Mouse (Mus musculus) bone marrow macrophage, adult 2 months (primary cell): ENCODE measurements at regions not wholly inside any gene's neighbourhood (a gene's known extent, or its start where the extent isn't known, plus 50 kb on each side); places are given as distances from the start of the nearest gene placed in this dataset.

Experiments used
- H3K27ac ChIP-seq: 2 replicates; pipeline ENCODE4 v1.5.1; 2012; ENCODE audit warnings: low read depth, low read length; ENCODE audit not compliant: insufficient read depth
- H3K4me1 ChIP-seq: 2 replicates; pipeline ENCODE4 v1.6.1; 2012; ENCODE audit warnings: low read length; ENCODE audit not compliant: control insufficient read depth, insufficient read depth
- H3K4me3 ChIP-seq: 2 replicates; pipeline ENCODE4 v1.5.1; 2012; ENCODE audit warnings: mild to moderate bottlenecking, low read length, moderate library complexity; ENCODE audit not compliant: insufficient read depth
- CTCF ChIP-seq: IDR thresholded peaks from 2 replicates; pipeline ENCODE4 v1.5.1; 2012; ENCODE audit warnings: low read depth, mild to moderate bottlenecking, low read length, moderate library complexity
- POLR2A ChIP-seq: IDR thresholded peaks from 2 replicates; pipeline ENCODE4 v1.6.1; 2012; ENCODE audit warnings: mild to moderate bottlenecking, low read depth, low read length, borderline replicate concordance

DNA sequence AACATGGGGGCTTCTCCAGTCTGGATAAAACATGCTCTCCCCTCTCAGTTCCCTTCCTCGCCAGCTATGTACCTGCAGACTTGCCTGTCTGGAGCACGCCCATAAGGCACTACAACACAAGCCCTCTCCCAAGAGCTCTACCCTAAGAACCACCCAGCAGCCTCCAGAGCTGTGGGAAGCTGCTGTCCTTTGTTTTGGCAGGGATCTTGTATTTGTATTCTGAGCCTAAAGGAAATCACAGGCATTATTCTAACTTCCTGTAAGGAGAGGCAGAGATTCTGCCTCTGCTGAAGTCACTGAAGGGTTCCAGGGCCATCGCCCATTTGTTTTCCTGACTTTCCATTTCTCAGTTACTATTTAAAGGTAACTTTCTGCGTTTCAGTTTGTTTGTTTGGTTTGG is 132.0 kb upstream of the Agap1 start:
- H3K4me1 ChIP-seq, result no peaks in the 10 kb centered on the region
- no peak for TF ChIP-seq POLR2A
- TF ChIP-seq CTCF, result no peak
- H3K27ac ChIP-seq, result no peak overlapping the region
- H3K4me3 ChIP-seq, result no peak overlapping the region

DNA sequence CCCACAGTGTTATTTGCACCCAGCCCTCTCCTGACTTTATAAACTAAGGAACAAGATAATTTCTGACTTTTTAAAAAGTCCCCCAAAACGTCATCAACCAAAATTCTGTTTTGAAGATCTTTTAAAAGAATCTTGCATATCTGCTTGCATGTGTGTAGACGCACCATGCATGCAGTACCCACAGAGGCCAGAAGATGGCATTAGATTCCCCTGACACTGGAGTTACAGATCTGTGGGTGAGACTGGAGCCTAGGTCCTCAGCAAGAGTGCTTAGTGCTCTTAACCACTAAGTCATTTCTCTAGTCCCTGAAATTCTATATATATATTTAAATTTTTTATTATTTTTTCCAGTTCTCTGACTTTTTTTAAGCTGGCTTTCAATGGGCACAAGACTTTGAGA is 131.5 kb upstream of the Agap1 start:
- H3K27ac ChIP-seq, result no peak overlapping the region
- no peak for TF ChIP-seq CTCF
- TF ChIP-seq POLR2A, result no peak
- no peaks in the 10 kb centered on the region for H3K4me1 ChIP-seq
- H3K4me3 ChIP-seq, result no peak overlapping the region

DNA sequence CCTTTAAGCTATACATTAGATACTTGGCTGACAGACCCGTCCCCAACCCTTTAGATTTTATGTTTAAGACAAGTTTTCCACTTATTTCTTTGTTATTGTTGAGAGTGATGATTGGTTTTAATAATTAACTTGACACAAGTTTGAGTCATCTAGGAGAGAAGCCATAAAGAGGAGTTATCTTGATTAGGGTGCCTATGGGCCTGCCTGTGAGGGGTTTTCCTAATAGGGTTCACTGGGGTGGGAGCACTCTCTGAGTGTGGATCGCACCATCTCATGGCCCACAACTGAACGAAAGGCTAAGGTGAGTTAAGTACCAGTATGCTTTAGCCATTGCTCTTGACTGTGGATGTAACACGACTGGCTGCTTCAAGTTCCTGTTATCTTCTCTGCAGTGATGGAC is 123.3 kb upstream of the Agap1 start:
- H3K27ac ChIP-seq, result no peak overlapping the region
- no peaks in the 10 kb centered on the region for H3K4me1 ChIP-seq
- no peak overlapping the region for H3K4me3 ChIP-seq
- TF ChIP-seq CTCF (no peak), POLR2A (no peak)

DNA sequence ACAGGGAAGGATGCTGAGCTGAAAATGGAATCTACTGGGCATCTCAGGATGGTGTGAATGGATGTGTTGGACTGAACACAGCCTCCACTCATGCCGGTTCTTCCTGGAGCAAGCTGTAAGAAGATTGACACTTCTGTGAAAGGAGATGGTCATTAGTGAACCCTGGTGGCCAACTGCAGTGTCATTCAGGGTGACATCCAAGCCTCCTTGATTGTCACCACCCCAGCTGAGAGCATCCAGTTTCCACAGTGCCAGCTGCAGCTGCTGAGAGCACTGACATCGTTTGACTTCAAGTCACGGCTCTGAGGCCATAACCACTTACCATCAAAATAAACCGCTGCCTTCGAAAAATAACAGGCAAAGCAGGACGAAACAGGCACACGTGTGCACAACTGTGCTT is 121.9 kb upstream of the Agap1 start:
- Histone ChIP-seq H3K4me1 (no peaks in the 10 kb centered on the region), H3K27ac (no peak overlapping the region)
- TF ChIP-seq CTCF (no peak), POLR2A (no peak)

DNA sequence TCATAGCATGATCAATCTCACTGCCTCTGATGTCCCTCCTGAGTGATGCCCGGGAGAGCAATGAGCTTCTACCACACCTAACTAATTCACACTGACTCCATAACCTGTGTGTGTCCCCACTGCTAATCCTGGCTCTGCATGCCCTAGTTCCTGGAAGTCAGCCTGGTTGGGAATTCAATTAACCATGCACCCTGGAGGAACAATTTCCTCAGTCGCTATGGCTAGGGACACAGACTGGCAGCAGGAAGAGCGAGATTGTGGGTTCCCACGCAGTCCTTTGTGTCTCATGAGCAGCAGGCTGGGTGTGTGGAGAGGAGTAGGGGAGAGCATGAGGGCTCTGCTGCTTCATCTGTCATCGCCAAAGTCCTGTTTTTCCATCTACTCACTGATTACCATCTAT is 116.7 kb upstream of the Agap1 start:
- Histone ChIP-seq H3K4me1 (no peaks in the 10 kb centered on the region), H3K4me3 (no peak overlapping the region), H3K27ac (no peak overlapping the region)
- TF ChIP-seq CTCF (no peak), POLR2A (no peak)

More for the DNA sequence above, 121.9 kb upstream of the Agap1 start:
- no peak overlapping the region for H3K4me3 ChIP-seq

DNA sequence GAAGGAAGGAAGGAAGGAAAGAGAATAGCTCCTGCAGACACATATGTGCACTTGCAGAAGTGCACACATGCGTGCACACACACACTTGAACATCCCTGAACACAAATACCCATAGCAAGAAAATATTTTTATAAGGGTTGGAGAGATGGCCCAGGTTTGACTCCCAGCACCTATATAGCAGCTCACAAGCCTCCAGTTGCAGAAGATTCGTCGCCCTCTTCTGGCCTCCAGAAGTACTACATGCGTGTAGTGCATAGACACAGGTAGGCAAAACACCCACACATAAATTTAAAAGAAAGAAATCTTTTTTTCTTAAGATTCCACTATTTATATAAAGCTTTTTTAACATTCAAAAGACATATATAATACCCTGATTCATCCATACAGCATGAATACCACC is 111.8 kb upstream of the Agap1 start:
- Histone ChIP-seq H3K4me1 (no peaks in the 10 kb centered on the region), H3K4me3 (no peak overlapping the region), H3K27ac (no peak overlapping the region)
- TF ChIP-seq POLR2A (no peak), CTCF (peak; percentile 35; the same call in 1 of the 2 replicates)

DNA sequence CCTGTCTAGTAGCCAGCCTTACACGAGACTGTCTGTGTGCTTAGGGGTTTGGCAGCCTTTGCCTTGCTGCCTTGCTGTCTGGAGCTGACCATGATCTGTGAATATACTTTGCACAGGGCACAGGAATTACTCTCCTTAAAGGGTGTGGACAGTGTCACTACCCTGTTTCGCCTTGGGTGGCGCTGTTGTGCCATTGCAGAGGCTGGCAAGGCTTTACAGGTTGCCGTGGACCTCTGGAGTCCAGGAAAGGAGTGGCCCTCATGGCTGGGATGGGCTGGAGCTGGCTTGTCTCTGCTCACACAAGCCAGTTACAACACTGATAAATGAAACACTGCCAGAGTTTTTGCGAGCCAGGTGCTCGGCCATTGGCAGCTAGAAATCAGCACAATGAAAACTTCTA is 110.1 kb upstream of the Agap1 start:
- Histone ChIP-seq H3K4me3 (no peak overlapping the region), H3K4me1 (no peaks in the 10 kb centered on the region), H3K27ac (no peak overlapping the region)
- TF ChIP-seq POLR2A, result no peak
- 0 out of 2 replicates have a peak, but pooled peaks have one; percentile 28 for TF ChIP-seq CTCF

DNA sequence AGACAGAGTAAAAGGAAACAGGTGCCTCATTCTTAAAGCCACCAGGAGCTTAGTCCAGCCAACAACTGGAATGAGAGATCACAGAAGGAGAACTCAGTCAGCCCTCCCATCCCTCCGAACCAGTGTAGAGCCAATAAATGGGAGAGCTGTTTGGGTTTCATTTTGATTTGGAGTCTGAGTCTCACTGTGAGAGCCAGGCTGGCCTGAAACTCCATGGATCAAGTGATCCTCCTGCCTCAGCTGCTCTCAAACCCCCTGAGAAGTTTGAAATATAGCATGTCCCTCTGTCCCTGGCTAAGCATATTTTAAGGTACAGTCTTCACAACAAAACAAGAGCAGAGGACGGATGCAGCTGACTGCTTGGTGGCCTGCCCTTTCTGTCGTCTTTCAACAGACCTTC is 107.3 kb upstream of the Agap1 start:
- Histone ChIP-seq H3K4me3 (no peak overlapping the region), H3K27ac (no peak overlapping the region), H3K4me1 (no peaks in the 10 kb centered on the region)
- TF ChIP-seq POLR2A (no peak), CTCF (no peak)

DNA sequence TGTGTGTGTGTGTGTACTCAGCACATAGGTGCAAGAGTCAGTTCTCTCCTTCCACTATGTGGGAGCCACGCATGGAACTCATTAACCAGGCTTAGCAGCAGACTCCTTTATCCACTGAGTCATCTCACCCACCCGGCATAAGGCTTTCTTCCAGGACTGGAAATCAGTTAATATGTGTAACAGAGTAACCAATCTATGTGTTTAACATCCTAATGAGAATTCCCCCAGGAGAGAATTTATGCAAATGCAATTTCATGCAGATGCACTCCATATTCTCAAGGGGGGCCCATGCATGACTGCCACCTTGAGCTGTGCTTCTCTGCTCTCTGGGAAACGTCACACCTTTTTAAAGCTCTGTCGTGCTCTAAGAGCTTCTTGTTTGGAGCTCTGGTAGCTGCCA is 101.7 kb upstream of the Agap1 start:
- H3K27ac ChIP-seq, result no peak overlapping the region
- no peak overlapping the region for H3K4me3 ChIP-seq
- TF ChIP-seq CTCF (no peak), POLR2A (no peak)
- H3K4me1 ChIP-seq, result no peaks in the 10 kb centered on the region

DNA sequence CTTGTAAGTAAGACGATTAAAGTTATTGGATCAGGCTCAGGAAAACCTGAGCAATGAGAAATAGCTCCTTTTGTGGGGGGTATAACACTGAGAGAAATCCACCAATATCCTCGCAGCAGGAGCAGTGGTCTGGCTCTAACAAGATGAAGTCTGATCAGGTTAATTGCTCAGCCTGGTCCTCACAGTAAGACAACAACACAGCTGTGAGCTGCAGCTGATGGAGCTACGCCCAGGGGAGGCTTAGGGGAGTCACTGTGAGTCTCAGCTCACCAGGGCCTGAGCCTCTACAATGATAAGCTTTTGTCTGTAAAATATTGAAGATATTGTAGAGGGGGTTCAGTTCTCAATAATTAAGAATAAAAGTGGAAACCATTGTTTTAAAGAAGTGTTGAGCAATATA is 95.3 kb upstream of the Agap1 start:
- Histone ChIP-seq H3K27ac (no peak overlapping the region), H3K4me1 (no peaks in the 10 kb centered on the region), H3K4me3 (no peak overlapping the region)
- TF ChIP-seq CTCF, result no peak
- no peak for TF ChIP-seq POLR2A
